Mouse (Mus musculus) brain, embryonic 14.5 days (tissue): ENCODE results near the gene BC052040.

Experiments used
- CTCF ChIP-seq: fragments of 200-500 bp; IDR thresholded peaks from 2 replicates; pipeline ENCODE4 v1.5.1; 2012; ENCODE audit warnings: inconsistent platforms, mild to moderate bottlenecking, moderate library complexity, borderline replicate concordance; ENCODE audit not compliant: insufficient read depth, insufficient read length; ENCODE audit errors: extremely low read depth
- POLR2A ChIP-seq: fragments of 200-500 bp; IDR thresholded peaks from 2 replicates; pipeline ENCODE4 v1.6.1; 2012; ENCODE audit warnings: mild to moderate bottlenecking, inconsistent platforms, borderline replicate concordance; ENCODE audit not compliant: poor library complexity, insufficient read depth, insufficient read length, severe bottlenecking; ENCODE audit errors: extremely low read depth

- no peak for TF ChIP-seq CTCF
- no peak for TF ChIP-seq POLR2A
Measured at GRCm38 (mm10) chr2:115610092-115610491, 28.6 kb downstream of the BC052040 start.
